Mouse (Mus musculus): ENCODE results near the gene Hils1.

The Hils1 gene

DNA sequence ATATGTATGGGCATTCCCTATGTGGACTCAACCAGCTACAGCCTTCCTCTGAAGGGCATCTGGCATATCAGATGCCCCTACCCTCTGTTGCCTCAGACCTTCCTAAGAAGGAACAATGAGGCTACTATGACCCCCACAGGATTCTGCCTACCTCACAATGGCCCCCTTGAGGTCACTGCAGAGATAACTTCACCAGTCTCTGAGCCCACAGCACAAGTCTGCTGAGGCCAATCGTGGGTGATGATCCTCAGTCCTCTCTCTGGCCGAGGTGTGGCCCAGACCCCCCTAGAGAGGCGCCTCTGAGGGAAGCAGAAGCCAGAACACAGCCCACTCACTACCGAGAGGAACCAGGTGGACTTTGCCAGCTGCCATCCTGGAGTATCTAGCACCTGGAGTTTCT, at the start of gene Hils1:
Gene Hils1 (plus strand): TSS at position 175 of the 400 bp plus-strand sequence.
- no peak for DNase-seq

DNA sequence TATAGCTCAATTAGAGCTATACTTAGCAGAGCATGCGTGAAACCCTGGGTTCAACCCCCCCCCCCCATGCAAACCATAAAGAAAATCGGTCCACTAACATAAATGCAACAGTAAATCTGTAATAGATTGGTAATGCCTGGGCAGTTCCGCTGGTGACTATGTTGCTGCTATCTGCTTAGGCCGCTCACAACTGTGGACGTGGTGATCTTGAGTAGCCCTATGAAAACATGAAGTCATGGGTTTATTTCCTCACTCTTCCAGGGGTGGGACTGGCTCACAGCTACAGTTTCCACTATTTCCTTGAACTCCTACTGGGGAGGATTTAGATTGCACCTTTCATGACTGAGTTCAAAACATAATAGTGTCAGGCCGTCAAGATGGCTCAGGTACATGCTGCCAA, 49.7 kb upstream of the Hils1 start:
- no peak for DNase-seq

DNA sequence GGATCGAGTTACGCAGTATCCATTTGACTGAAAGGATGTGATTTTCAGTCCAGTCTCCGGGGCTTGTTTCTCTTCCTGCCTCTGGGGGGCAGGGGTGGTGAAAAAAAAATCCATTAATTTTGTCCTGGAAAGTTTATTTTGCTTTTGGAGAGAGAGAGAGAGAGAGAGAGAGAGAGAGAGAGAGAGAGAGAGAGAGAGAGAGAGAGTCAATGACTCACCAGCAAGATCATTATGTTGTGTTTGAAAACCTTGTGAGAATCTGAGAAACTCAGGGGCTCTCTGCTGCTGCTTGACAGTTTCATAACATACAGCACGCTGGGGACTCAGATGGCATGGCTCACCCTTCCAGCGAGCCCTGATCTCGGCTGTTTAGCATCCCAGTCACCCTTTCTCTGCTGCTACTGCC, 46.4 kb upstream of the Hils1 start:
- no peak for DNase-seq

DNA sequence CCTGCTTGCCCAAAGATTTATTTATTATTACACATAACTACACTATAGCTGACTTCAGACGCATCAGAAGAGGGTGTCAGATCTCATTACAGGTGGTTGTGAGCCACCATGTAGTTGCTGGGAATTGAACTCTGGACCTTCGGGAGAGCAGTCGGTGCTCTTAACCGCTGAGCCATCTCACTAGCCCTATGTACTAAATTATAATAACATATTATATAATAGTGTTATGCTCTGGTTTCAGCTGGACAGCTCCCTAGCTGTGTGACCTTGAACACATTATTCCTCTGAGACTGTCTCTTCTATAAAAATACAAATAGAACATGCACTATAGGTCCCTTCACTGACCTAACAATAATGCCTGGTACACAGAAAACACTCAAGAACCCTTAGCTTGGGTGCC, 42.4 kb upstream of the Hils1 start:
- no peak for DNase-seq

DNA sequence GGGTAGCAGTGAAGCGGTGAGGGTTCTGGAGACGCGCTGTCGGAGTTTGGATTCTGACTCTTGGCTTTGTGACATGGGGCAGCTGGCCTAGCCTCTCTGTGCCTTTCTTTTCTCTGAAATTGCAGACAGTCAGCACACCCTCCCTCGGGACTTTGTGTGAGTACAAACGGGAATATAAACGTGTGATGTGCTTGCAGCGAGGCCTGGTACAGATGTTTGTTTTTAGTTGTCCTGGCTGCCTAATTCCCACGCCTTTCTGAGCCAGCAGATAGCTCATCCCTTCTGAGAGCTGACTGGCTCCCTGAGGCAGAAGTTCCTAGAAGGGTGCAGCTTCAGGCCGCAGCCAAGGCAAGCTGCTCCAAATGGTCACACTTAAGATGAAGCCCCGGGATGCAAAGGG, 41.0 kb upstream of the Hils1 start:
- no peak for DNase-seq

DNA sequence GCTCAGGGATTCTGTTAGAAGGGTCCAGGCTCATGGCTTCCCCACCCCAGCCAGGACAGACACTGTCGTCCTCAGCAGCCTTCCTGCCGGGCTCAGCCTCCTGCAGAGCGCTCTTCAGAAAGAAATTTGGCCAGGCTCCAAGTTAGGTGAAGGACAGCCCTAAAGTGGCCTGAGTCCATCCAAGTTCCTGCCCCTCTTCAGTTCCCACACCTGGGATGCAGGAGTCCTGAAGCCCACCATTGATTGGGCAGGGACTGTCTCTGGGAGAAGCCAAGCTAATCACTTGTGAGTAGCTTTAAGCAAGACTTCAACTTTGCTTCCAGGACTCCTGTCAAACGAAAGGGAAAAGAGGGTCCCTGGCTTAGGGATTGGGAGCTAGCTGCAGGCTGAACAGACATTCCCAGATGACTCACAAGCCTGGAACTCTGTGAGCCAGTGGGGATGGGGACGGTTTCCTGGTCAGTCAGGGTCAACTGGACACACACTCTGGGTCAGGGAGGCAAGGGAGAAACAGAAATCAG, 39.6 kb upstream of the Hils1 start:
- no peak for DNase-seq

DNA sequence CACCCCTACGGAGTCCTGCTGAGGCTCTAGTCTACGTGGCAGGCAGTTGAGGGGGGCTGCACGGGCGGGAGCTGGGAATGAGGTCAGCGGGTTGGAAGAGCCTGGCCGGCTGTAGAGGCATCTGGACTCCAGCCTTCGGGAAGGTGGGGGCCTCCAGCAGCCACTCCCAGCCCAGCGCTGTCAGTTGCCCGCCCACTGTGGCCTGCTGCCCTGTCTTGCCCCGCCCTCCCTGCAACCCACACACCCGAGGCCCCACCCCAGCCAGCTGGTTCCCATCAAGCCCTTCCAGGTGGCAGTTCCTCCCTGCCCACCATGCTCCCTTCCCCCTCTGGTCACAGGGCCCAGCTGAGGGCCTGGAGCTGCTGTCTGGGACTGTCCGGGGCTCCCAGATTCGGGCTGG, 38.6 kb upstream of the Hils1 start:
- peak in 1 of 2 experiments; percentile 19 for DNase-seq

DNA sequence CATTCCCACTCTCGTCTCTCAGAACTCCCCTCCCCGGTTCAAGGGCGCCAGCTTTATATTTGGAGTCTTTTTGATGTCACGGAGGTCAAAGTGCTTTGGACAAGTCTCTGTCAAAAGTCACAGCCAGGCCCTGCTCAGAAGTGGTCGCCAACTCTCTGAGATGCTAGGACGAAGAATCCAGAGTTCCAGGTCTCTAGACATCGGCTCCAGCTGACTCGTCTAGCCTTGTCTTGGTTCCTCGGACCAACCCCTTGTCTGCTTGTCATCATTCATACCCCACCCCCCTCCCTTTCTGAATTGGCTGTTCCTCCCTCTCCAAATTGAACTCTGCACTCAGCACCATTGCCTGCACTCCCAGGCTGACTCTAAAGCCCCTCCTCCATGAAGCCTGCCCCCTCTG, 37.8 kb upstream of the Hils1 start:
- no peak for DNase-seq

DNA sequence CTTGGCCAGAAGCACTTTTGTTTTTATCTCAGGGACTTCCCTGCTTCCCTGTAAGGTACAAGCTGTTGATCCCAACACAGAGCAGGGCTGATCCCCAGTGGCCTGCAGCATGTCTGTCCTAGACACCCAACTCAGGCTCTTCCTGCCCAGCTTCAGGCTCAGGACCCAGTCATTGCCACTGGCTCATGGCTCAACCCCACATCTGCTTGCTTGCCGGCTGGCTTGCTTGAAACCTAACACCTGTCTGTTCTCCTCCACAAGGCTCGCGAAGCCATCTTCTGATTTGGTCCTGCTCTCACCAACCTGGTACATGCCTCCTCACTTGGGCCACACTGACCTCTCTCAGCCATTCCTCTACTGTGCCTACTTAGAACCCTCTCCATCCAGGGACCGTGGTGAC, 37.2 kb upstream of the Hils1 start:
- DNase-seq, result no peak

DNA sequence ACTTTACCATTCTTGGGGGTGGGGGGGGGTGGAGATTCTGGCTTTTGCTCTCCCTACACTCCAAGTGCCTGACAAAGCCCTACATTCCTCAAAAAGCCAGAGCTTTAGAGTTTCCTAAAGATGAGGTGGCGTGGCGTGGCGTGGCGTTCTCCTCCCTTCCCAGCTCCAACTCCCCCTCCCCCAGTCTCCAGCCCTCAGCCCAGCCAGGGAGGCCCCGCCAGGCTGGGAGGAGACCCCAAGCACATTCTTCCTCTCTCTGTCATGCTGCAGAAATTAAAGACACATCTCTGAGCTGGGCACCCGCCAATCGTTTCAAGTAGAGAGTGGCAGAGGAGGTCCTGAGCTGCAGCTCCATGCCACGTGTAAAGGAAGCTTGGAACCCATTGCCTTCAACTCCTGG, 33.8 kb upstream of the Hils1 start:
- no peak for DNase-seq

DNA sequence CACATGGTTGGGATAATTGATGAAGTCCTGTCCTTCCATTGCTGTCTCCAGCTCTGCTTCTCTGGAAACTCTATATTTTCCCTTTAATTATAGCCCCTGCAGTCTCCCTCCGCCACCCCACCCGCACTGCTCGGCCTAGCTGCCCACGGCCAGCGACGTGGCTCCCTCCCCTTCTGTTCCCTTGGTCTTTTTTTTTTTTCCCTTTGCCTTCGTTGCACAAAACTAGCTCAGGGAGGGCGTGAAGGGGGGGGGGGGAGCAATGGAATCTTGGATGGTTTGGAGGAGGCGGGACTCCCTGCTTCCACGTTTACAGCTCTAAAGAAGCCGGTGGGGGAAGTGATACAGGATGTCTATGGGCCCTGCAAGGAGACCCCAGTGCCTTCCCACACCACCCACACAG, 32.9 kb upstream of the Hils1 start:
- DNase-seq, result no peak

DNA sequence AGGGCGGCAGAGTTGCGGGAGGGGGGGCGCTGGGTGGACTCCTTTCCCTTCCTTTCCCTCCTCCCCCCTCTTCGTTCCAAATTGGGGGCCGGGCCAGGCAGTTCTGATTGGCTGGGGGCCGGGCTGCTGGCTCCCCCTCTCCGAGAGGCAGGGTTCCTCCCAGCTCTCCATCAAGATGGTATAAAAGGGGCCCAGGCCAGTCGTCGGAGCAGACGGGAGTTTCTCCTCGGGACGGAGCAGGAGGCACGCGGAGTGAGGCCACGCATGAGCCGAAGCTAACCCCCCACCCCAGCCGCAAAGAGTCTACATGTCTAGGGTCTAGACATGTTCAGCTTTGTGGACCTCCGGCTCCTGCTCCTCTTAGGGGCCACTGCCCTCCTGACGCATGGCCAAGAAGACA, 31.3 kb upstream of the Hils1 start, which contains the start of gene Col1a1:
Gene Col1a1 (plus strand): TSS at position 180 of the 400 bp plus-strand sequence.
- DNase-seq, result no peak

DNA sequence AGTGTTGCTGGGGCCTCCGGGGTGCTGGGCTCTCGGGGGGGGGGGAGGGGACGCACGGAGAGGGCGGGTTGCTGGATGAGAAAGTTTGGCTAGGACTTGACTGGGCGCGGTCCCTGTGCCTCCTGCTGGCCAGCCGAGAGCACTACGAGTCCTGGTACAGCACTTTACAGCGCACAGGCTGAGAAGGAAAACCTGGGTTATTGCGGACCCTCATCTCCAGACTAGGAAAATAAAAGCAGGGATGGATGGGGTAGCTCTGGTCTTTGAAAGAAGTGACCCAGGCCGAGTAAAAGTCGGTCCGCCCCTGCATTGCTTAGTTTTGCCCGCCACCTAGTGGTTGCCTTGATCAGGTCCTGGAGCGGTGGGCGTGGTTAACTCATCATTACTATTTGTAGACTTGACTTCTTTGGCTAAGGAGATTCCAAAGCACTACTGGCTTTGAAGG, 30.5 kb upstream of the Hils1 start:
- peak; percentile 47 to 66 for DNase-seq

DNA sequence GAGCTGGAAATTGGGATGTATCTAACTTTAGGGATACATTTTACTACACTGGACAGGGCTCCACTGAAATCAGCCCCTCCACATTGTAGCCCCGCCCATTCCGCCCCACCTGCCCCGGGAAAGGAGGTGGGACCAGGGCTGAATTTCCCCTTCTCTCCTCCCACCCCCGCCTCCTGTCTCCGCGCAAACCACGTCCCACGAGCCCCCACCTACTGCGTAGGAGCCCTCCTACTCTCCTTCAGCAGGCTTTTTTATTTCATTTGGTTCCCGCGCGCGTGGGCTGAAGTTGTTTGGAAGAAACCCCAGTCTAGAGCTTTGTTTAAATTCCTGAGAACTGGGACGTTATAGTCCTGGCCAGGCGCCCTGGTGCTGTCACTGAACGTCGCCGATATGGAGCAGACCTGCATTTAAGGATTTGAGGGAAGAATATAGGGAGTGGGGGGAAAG, 30.0 kb upstream of the Hils1 start:
- DNase-seq, result peak in 1 of 2 experiments; percentile 45

DNA sequence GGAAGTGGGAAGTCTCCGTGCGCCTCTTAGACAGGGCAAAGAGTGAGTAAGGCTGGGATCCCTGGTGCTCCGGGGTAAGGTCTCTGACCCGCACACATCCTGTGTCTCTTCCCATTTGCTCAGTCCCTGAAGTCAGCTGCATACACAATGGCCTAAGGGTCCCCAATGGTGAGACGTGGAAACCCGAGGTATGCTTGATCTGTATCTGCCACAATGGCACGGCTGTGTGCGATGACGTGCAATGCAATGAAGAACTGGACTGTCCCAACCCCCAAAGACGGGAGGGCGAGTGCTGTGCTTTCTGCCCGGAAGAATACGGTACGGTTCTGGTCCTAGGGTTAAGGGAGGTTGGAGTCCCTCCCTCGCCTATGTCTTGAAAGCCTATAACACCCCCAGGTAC, 29.6 kb upstream of the Hils1 start:
- DNase-seq, result no peak

DNA sequence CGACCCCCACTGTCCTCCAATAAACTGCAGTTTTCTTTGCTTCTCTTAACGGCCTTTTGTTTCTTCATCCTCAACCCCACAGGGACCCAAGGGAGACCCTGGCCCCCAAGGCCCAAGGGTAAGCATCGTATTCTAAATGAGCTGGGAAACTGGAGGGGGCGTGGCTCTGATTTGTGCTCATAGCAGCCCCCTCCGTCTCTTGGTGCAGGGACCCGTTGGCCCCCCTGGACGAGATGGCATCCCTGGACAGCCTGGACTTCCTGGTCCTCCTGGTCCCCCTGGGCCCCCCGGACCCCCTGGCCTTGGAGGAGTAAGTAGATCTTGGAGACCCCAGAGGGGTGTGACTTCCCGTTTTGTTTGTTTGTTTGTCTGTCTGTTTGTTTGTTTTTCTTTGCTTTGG, 29.1 kb upstream of the Hils1 start:
- DNase-seq, result no peak

DNA sequence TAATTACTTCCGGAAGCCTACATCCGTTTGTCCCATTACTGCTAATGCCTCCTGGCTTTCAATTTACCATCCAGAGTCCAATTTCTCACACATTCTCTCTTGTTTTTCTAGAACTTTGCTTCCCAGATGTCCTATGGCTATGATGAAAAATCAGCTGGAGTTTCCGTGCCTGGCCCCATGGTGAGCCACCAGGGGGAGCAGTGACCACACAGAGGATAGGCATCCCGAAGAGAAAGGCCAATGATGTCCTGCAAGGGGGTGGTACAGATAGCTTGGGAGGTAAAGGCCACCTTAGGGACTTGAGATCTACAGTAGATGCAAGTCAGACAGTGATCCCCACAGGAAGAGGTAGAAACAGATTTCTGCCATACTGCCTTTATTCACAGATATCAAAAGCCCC, 28.1 kb upstream of the Hils1 start:
- no peak for DNase-seq

DNA sequence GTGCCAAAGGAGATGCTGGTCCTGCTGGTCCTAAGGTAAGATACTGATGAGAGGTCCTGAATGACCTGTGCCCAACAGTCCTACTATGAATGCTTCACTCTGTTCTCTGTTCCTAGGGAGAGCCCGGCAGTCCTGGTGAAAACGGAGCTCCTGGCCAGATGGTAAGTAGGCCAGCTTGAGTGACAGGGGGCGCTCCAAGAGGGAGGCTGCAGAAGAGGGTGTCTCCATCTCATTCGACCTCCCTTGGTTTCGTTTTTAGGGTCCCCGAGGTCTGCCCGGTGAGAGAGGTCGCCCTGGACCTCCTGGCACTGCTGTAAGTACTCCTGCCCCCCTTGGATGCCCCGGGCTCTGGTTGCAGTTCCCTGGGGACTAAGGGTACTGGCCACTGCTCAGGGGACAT, 26.3 kb upstream of the Hils1 start:
- no peak for DNase-seq

DNA sequence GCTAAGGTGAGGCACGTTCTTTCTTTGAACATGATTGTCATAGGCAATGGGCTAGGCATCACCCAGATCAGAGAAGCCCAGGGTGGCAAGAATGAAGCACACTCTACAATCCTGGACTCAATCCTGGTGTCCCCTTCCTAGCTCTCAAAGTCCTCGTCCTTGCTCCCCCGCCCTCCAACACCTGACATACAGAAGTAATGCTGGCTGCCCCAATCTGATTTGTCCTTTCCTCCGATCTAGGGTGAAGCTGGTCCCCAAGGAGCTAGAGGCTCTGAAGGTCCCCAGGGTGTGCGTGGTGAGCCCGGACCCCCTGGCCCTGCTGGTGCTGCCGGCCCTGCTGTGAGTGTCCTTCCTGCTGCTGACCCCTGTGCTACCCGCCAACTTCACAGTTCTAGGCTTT, 25.6 kb upstream of the Hils1 start:
- DNase-seq, result no peak

DNA sequence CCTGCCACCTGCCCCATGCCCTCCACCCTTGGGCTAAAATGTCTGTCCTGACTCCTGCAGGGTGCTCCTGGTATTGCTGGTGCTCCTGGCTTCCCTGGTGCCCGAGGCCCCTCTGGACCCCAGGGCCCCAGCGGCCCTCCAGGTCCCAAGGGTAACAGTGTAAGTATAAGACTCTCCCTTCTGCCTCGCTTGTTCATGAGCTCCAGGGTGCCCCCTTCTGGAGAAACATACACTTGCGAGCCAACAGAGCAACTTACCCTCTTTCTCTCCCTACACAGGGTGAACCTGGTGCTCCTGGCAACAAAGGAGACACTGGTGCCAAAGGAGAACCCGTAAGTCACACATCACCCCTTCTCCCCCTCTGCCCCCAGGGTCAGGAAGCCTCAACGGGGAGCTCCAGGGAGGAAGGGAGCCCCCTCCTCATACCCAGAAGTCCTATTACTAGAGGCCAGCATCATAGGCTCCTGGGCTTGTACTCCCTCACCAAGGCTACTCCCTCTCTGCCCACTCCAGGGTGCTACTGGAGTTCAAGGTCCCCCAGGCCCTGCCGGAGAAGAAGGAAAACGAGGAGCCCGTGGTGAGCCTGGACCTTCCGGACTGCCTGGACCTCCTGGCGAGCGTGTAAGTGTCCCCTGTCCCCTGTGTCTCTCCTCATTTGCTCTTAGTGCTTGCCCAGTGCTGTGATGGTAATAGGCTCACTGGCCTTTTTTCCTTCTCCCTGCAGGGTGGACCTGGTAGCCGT, 24.9 kb upstream of the Hils1 start:
- DNase-seq, result no peak

DNA sequence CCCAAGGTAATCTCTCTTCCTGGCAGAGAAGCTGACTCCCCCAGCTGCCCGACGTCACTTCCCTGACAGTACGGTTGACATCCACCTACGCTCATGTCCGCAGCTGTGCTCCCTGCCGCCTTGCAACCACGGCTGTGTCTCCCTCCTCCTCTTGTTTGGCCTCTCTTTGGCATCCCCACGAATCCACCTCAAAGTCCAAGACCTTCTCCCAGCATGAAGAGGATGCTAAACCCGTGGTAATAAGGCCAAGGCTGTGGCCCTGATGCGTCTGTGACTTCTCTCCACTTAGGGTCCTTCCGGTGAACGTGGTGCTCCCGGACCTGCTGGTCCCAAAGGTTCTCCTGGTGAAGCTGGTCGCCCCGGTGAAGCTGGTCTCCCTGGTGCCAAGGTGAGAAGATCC, 24.3 kb upstream of the Hils1 start:
- no peak for DNase-seq

DNA sequence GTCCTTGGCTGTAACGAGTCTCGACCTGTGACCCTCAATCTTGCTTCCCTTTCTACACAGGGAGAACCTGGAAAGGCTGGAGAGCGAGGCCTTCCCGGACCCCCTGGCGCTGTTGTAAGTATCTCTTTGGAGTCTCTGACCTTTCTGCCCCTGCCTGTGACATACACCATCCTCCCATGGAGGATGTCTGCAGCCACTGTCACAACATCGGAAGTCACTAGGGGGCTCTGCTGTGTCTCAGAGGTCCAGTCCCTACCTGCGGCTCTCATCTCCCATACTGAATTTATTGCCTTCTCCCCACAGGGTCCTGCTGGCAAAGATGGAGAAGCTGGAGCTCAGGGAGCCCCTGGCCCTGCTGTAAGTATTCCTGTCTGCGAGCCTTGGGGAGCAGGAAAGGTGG, 23.1 kb upstream of the Hils1 start:
- DNase-seq, result no peak

DNA sequence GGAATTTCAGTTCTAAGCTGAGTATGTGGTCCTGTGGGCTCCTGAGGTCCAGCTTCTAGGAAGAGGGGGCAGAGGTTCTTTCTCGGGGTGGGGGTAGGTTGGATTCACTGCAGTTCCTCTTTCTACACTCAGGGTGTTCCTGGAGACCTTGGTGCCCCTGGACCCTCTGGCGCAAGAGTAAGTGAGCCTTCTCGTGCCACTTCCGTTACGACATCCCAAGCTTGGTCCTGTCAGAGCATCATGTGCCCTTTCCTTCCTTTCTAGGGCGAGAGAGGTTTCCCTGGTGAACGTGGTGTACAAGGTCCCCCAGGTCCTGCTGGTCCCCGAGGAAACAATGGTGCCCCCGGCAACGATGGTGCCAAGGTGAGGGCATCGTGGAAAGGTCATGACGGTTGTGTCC, 22.2 kb upstream of the Hils1 start:
- no peak for DNase-seq

DNA sequence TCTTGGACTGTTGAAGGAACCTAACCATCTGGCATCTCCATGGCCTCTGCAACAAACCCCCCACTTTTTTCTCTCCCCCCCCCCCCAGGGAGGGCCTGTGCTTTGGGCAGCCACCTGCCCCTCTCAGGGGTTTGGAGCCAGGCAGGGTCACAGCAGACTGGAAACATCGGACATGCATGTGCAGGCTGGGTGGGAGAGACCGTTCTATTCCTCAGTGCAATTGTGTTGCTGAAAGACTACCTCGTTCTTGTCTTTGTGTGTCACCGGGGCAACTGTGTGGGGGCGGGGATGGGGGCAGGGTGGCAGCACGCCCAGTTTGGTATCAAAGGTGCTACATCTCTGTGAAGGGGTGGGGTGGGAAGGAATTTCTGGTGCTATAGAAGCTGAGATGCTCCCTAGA, 15.2 kb upstream of the Hils1 start:
- DNase-seq, result no peak

DNA sequence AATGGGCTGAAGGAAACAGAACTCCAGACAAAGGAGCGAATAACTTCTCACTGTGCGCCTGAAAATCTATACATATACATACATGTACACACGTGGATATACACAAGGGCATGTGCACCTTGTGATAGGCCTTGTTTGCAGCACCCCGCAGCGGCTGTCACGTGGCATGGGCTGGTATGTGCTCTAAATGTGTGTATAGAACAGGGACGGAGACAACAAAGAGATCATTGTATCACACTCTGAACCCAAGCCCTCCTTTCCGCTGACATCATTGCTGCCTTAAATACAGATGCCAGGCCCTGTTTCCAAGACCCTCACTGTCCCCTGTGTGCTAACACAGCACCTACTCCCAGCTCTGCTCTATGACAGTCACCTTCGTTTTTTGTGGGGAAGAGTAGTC, 12.3 kb upstream of the Hils1 start:
- DNase-seq, result no peak
